Mouse (Mus musculus) midbrain, postnatal 0 days (tissue): Measurements from ENCODE around the gene Vps37c. TPM values are rescaled to one million over a fixed set of nuclear protein-coding genes. Genes with fewer than 3 reads are reported as not detected.

Source experiments
- ATAC-seq: fragments of 200-750 bp; cut with Nextera tagmentation; 2 replicates; pipeline ENCODE4 v1.8.0; 2017; ENCODE audit warnings: moderate number of reproducible peaks, mild to moderate bottlenecking, moderate TSS enrichment, moderate library complexity; ENCODE audit not compliant: low FRiP score
- DNase-seq: peaks from one replicate; pipeline ENCODE4 v3.0.0-alpha.2; 2015; ENCODE audit warnings: low spot score
- H3K27ac ChIP-seq: fragments of 300-500 bp; sonication (generic); 2 replicates; pipeline ENCODE4 v1.5.1; 2014; ENCODE audit warnings: low read depth, mild to moderate bottlenecking, low read length, mixed read lengths
- H3K27me3 ChIP-seq: fragments of 300-500 bp; sonication (generic); 2 replicates; pipeline ENCODE4 v1.6.1; 2014; ENCODE audit warnings: low read length, control low read depth, mixed read lengths; ENCODE audit not compliant: insufficient read depth
- H3K36me3 ChIP-seq: fragments of 300-500 bp; sonication (generic); 2 replicates; pipeline ENCODE4 v1.6.1; 2014; ENCODE audit warnings: low read length, control low read depth, mixed read lengths; ENCODE audit not compliant: insufficient read depth
- H3K4me1 ChIP-seq: fragments of 300-500 bp; sonication (generic); 2 replicates; pipeline ENCODE4 v1.6.1; 2014; ENCODE audit warnings: mild to moderate bottlenecking, control low read depth, antibody characterized with exemption, low read length, mixed read lengths; ENCODE audit not compliant: insufficient read depth
- H3K4me2 ChIP-seq: fragments of 300-500 bp; sonication (generic); 2 replicates; pipeline ENCODE4 v1.6.1; 2014; ENCODE audit warnings: low read depth, mild to moderate bottlenecking, low read length, mixed read lengths; ENCODE audit not compliant: poor library complexity, severe bottlenecking
- H3K4me3 ChIP-seq: fragments of 300-500 bp; sonication (generic); 2 replicates; pipeline ENCODE4 v1.5.1; 2014; ENCODE audit warnings: low read depth, mild to moderate bottlenecking, low read length, moderate library complexity
- H3K9ac ChIP-seq: fragments of 300-500 bp; sonication (generic); replicated peaks from 2 replicates; pipeline ENCODE4 v1.6.1; 2014; ENCODE audit warnings: mild to moderate bottlenecking, low read length, moderate library complexity, mixed read lengths; ENCODE audit not compliant: poor library complexity, severe bottlenecking
- H3K9me3 ChIP-seq: fragments of 300-500 bp; sonication (generic); 2 replicates; pipeline ENCODE4 v1.6.1; 2016; ENCODE audit warnings: low read length, control low read depth
- CTCF ChIP-seq: IDR thresholded peaks from 2 replicates; pipeline ENCODE4 v1.5.1; 2016; ENCODE audit warnings: antibody characterized with exemption, mild to moderate bottlenecking
- WGBS: fragments of 180-500 bp; shearing (Covaris S2); extraction: QIAGEN DNeasy Blood & Tissue Kit; methylation state at CpG from one replicate; pipeline ENCODE4 v1.1.7; 2014; 5-methylcytosine and 5-hydroxymethylcytosine counted together
- polyA plus RNA-seq: library from polyadenylated mRNA; unstranded; fragments of >200 nt; fragmentation: Nextera tagmentation; extraction: Ambion mirVana; gene quantifications from 2 replicates; pipeline ENCODE4 v1.2.1, GENCODE M21; 2015
- total RNA-seq: library from RNA; depleted of rRNA; stranded (reverse); fragments of >200 nt; gene quantifications from 2 replicates; pipeline ENCODE4 v1.2.3, GENCODE M21; 2014

Vps37c gene
- total and polyA plus RNA-seq, 2 experiments from 2014 or later = 17.5 to 22.9 TPM

DNA sequence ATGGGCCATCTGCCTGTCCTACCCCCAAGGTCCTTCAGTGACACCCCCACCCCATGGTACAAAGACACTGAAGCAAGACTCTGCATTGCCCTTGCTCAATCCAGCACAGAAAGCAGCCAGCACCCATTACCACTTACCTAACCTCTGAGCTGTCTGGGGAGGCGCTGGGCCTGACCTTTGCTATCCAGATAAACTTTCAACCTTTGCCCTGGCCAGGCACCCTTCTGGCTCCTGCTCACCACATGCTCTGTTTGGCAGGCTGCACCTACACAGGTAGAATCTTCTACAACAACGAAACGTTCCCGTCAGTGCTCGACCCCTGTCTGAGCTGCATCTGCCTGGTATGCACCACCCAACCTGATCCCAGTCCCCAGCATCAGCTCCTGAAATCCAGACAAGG lies 30.8 kb upstream of the Vps37c start:
- Histone ChIP-seq H3K9me3 (no peaks in the 10 kb centered on the region), H3K4me3 (no peak overlapping the region), H3K27ac (no peak overlapping the region), H3K4me2 (no peak overlapping the region), H3K4me1 (no peaks in the 10 kb centered on the region), H3K36me3 (no peaks in the 10 kb centered on the region), H3K27me3 (no peaks in the 10 kb centered on the region), H3K9ac (no peak overlapping the region)
- no peak for ATAC-seq
- WGBS = 85% methylated on average over 5 of the region's 5 CpGs
- no peak for DNase-seq
- no peak for TF ChIP-seq CTCF

GRCm38 (mm10) chr19:10658406-10658805 lies 30.1 kb upstream of the Vps37c start:
- ATAC-seq (no peak), DNase-seq (no peak)
- Histone ChIP-seq H3K27ac (no peak overlapping the region), H3K36me3 (no peaks in the 10 kb centered on the region), H3K4me3 (no peak overlapping the region), H3K27me3 (no peaks in the 10 kb centered on the region), H3K4me1 (no peaks in the 10 kb centered on the region), H3K9me3 (no peaks in the 10 kb centered on the region), H3K9ac (no peak overlapping the region), H3K4me2 (no peak overlapping the region)
- 82% methylated on average over 2 of the region's 2 CpGs for WGBS
- no peak for TF ChIP-seq CTCF

GRCm38 (mm10) chr19:10661373-10661772 lies 27.2 kb upstream of the Vps37c start:
- no peaks in the 10 kb centered on the region for H3K36me3 ChIP-seq
- H3K4me1 ChIP-seq = no peaks in the 10 kb centered on the region
- ATAC-seq = no peak
- H3K4me3 ChIP-seq = no peak overlapping the region
- WGBS = 71% methylated on average over 5 of the region's 5 CpGs
- H3K4me2 ChIP-seq = no peak overlapping the region
- H3K9me3 ChIP-seq = no peaks in the 10 kb centered on the region
- no peak overlapping the region for H3K27ac ChIP-seq
- TF ChIP-seq CTCF = no peak
- no peak for DNase-seq
- H3K27me3 ChIP-seq = no peaks in the 10 kb centered on the region
- no peak overlapping the region for H3K9ac ChIP-seq

DNA sequence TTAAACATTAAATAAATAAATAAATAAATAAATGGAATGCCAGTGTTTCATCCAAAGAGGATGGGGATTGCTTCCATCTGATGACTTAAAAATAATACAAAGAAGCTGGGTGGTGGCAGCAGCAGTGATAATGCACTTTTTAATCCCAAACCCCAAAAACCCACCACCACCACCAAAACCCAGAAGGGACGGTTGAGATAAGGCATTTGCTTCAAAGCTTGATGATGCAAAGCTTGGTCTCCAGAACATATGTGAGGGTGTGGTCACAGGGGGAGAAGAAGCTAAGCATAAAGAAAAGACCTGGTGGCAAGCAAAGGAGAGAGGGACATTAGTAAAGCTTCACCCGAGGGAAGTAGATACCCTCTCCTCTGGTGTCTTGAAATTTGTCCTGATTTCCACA lies 26.6 kb upstream of the Vps37c start:
- Histone ChIP-seq H3K27ac (no peak overlapping the region), H3K4me3 (no peak overlapping the region), H3K9me3 (no peaks in the 10 kb centered on the region), H3K4me2 (no peak overlapping the region), H3K4me1 (no peaks in the 10 kb centered on the region), H3K36me3 (no peaks in the 10 kb centered on the region), H3K9ac (no peak overlapping the region), H3K27me3 (no peaks in the 10 kb centered on the region)
- ATAC-seq (no peak), DNase-seq (no peak)
- no peak for TF ChIP-seq CTCF
- 87% methylated on average over 2 of the region's 2 CpGs for WGBS

- TF ChIP-seq CTCF = no peak
- 86% methylated on average over 3 of the region's 3 CpGs for WGBS
Measured at GRCm38 (mm10) chr19:10662665-10663064, 25.9 kb upstream of the Vps37c start.

DNA sequence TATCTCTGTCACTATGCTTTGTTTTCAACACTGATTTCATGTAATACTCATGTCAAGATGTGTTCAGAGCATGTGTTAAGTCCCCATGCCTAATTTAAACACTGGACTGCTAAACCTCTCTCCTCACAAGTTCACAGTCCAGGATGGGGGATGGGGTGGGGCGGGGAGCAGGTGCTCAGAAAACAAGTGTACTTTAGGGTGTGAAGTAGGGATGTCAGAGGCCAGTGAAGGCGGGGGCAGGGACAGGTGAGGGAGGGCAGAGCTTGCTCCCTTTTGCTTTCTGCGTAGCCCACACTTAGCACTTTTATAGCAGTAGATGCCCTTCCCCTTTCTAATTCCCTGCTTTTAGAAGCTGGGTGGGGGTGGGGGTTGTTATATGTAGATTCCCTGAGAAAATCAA lies 23.4 kb upstream of the Vps37c start:
- peak; percentile 47; the same call in 1 of the 2 replicates for ATAC-seq
- Histone ChIP-seq H3K9ac (no peak overlapping the region), H3K36me3 (no peaks in the 10 kb centered on the region), H3K4me2 (no peak overlapping the region), H3K4me1 (no peaks in the 10 kb centered on the region), H3K27ac (no peak overlapping the region), H3K27me3 (no peaks in the 10 kb centered on the region), H3K4me3 (no peak overlapping the region), H3K9me3 (no peaks in the 10 kb centered on the region)
- no peak for TF ChIP-seq CTCF
- DNase-seq = no peak
- WGBS = 67% methylated on average over 3 of the region's 3 CpGs

More at GRCm38 (mm10) chr19:10662665-10663064, 25.9 kb upstream of the Vps37c start:
- Histone ChIP-seq H3K4me3 (no peak overlapping the region), H3K4me2 (no peak overlapping the region), H3K27ac (no peak overlapping the region), H3K9me3 (no peaks in the 10 kb centered on the region), H3K36me3 (no peaks in the 10 kb centered on the region), H3K27me3 (no peaks in the 10 kb centered on the region), H3K9ac (no peak overlapping the region), H3K4me1 (no peaks in the 10 kb centered on the region)
- DNase-seq = no peak
- no peak for ATAC-seq
